Mouse (Mus musculus): Measurements from ENCODE around the gene Sez6l.

DNA sequence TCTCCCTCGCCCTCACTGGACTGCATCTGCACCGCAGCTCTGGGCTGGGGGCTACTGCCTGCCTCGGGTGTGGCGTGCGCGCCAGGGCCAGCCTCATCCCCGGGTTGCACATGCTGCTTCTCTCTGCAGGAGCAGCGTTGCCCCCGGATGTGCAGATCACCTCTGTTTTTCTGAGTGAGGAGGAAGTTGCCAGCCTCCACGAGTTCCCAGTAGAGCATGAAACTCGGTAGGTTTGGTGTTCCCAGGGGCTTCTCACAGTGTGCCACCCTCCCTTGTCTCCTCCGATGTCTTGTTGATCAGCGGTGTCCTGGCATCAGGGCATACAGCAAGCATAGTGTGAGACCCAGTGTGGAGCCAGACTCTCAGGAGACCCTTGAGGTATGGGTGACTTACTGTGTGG, 207.7 kb downstream of the Sez6l start:
- no peak for TF ChIP-seq POLR2A (IDR thresholded peaks at IDR 0.05; ENCODE audit: low read depth, low read length)
- no peak for TF ChIP-seq CTCF (IDR thresholded peaks at IDR 0.05; ENCODE audit: borderline replicate concordance, insufficient read depth, low read length)
